Mouse (Mus musculus) c-Kit-positive CD71-positive TER-119-positive erythroid progenitor cells, embryonic 14.5 days (primary cell): ENCODE data around the gene Errfi1.

ENCODE experiments used
- DNase-seq: peaks from one replicate; pipeline ENCODE4 v3.0.0-alpha.2; 2013; ENCODE audit warnings: low spot score

The Errfi1 gene

GRCm38 (mm10) chr4:150853680-150854461 lies at the start of gene Errfi1:
TSS of gene Errfi1 (plus strand) at chr4:150853919.
- no peak for DNase-seq

- DNase-seq, result no peak
Measured at GRCm38 (mm10) chr4:150804204-150804603, 49.5 kb upstream of the Errfi1 start.

GRCm38 (mm10) chr4:150807727-150808470 lies 45.8 kb upstream of the Errfi1 start:
- DNase-seq, result no peak

GRCm38 (mm10) chr4:150808471-150808847 lies 45.3 kb upstream of the Errfi1 start:
- peak; percentile 14 for DNase-seq

GRCm38 (mm10) chr4:150809323-150809722 lies 44.4 kb upstream of the Errfi1 start:
- no peak for DNase-seq

- no peak for DNase-seq
Measured at GRCm38 (mm10) chr4:150815144-150815543, 38.6 kb upstream of the Errfi1 start.

GRCm38 (mm10) chr4:150816414-150816951 lies 37.2 kb upstream of the Errfi1 start:
- DNase-seq, result no peak

- no peak for DNase-seq
Measured at GRCm38 (mm10) chr4:150819126-150819910, 34.4 kb upstream of the Errfi1 start.

- DNase-seq, result no peak
Measured at GRCm38 (mm10) chr4:150821381-150821780, 32.3 kb upstream of the Errfi1 start.

GRCm38 (mm10) chr4:150822624-150823023 lies 31.1 kb upstream of the Errfi1 start:
- no peak for DNase-seq

- DNase-seq, result no peak
Measured at GRCm38 (mm10) chr4:150823614-150824480, 29.9 kb upstream of the Errfi1 start.

- no peak for DNase-seq
Measured at GRCm38 (mm10) chr4:150824877-150825276, 28.8 kb upstream of the Errfi1 start.

GRCm38 (mm10) chr4:150825531-150825930 lies 28.2 kb upstream of the Errfi1 start:
- no peak for DNase-seq

GRCm38 (mm10) chr4:150831321-150831720 lies 22.4 kb upstream of the Errfi1 start:
- DNase-seq, result no peak

GRCm38 (mm10) chr4:150831941-150832340 lies 21.8 kb upstream of the Errfi1 start:
- no peak for DNase-seq

GRCm38 (mm10) chr4:150835163-150835562 lies 18.6 kb upstream of the Errfi1 start:
- no peak for DNase-seq

- DNase-seq, result no peak
Measured at GRCm38 (mm10) chr4:150836258-150836657, 17.5 kb upstream of the Errfi1 start.

GRCm38 (mm10) chr4:150836961-150837360 lies 16.8 kb upstream of the Errfi1 start:
- DNase-seq, result no peak

- no peak for DNase-seq
Measured at GRCm38 (mm10) chr4:150837458-150837857, 16.3 kb upstream of the Errfi1 start.

GRCm38 (mm10) chr4:150842045-150842444 lies 11.7 kb upstream of the Errfi1 start:
- DNase-seq, result no peak

GRCm38 (mm10) chr4:150843181-150843580 lies 10.5 kb upstream of the Errfi1 start:
- no peak for DNase-seq
